Mouse (Mus musculus): ENCODE data around the gene Hoxa2.

Gene Hoxa2

GRCm38 (mm10) chr6:52165441-52166370 lies 1.1 kb upstream of the Hoxa2 start:
- no peak for DNase-seq (ENCODE audit: low read depth, low spot score)

- no peak for DNase-seq (ENCODE audit: low read depth, low spot score)
These were observed 493 bp downstream of the Hoxa2 start for GRCm38 (mm10) chr6:52164051-52164625.

GRCm38 (mm10) chr6:52163366-52164031 lies 1.1 kb downstream of the Hoxa2 start:
- no peak for DNase-seq (ENCODE audit: low read depth, low spot score)

GRCm38 (mm10) chr6:52162611-52163365 lies 1.8 kb downstream of the Hoxa2 start:
- no peak for DNase-seq (ENCODE audit: low read depth, low spot score)

GRCm38 (mm10) chr6:52162093-52162380 lies 2.6 kb downstream of the Hoxa2 start:
- no peak for DNase-seq (ENCODE audit: low read depth, low spot score)

- DNase-seq (ENCODE audit: low read depth, low spot score), result no peak
These were observed 3.1 kb downstream of the Hoxa2 start for GRCm38 (mm10) chr6:52161336-52162092.

- DNase-seq (ENCODE audit: low read depth, low spot score), result no peak
These were observed 3.9 kb downstream of the Hoxa2 start for GRCm38 (mm10) chr6:52160511-52161335.

GRCm38 (mm10) chr6:52159979-52160378 lies 4.7 kb downstream of the Hoxa2 start:
- DNase-seq (ENCODE audit: low read depth, low spot score), result no peak

- DNase-seq (ENCODE audit: low read depth, low spot score), result no peak
These were observed 5.4 kb downstream of the Hoxa2 start for GRCm38 (mm10) chr6:52159164-52159761.

GRCm38 (mm10) chr6:52158276-52159051 lies 6.2 kb downstream of the Hoxa2 start, which contains the start of gene Hoxa1:
Hoxa1 (minus strand) TSS chr6:52158317.
- DNase-seq (ENCODE audit: low read depth, low spot score), result peak; percentile 78

- DNase-seq (ENCODE audit: low read depth, low spot score), result no peak
These were observed 7.0 kb downstream of the Hoxa2 start for GRCm38 (mm10) chr6:52157466-52158275.

- DNase-seq (ENCODE audit: low read depth, low spot score), result no peak
These were observed 8.0 kb downstream of the Hoxa2 start for GRCm38 (mm10) chr6:52156551-52157200.

- no peak for DNase-seq (ENCODE audit: low read depth, low spot score)
These were observed 9.2 kb downstream of the Hoxa2 start for GRCm38 (mm10) chr6:52155471-52155870.

GRCm38 (mm10) chr6:52154044-52154443 lies 10.6 kb downstream of the Hoxa2 start:
- no peak for DNase-seq (ENCODE audit: low read depth, low spot score)

GRCm38 (mm10) chr6:52153270-52153669 lies 11.4 kb downstream of the Hoxa2 start:
- no peak for DNase-seq (ENCODE audit: low read depth, low spot score)

GRCm38 (mm10) chr6:52152226-52153193 lies 12.1 kb downstream of the Hoxa2 start:
- no peak for DNase-seq (ENCODE audit: low read depth, low spot score)
